Mouse (Mus musculus): Measurements from ENCODE around the gene 2900026A02Rik.

Gene 2900026A02Rik

DNA sequence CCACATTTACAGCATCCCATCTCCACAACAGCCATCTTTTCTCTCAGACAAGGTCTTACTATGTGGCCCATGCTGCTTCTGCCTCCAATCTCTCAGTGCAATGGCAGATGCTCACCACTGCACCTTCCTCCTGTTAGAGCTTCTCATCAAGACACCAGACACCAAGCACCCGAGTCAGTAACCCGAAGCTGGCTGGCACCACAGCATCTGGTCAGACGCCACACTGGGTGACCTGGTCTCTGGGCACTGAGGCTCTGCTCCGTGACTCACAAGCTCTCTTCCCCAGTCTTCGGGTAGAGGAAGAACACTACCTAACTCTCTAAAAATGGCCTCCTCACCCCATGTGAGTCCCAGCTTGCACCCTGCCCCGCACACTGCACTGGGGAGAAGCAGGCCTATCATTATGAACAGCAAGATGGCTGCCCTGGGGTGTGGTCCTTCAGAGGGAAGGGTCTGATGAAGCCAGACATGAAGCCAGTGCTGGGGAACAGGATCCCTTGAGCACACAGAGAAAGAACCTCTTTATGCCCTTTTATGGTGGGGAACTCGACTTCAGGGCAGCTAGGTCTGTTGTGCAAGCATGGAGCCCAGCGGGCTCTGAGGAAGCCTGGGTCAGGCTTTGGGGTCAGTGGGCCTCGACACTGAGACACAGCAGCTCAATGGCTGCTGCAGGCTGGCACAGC, 70.0 kb downstream of the 2900026A02Rik start:
- no peak for DNase-seq (ENCODE audit: low spot score in 2 of 2)

DNA sequence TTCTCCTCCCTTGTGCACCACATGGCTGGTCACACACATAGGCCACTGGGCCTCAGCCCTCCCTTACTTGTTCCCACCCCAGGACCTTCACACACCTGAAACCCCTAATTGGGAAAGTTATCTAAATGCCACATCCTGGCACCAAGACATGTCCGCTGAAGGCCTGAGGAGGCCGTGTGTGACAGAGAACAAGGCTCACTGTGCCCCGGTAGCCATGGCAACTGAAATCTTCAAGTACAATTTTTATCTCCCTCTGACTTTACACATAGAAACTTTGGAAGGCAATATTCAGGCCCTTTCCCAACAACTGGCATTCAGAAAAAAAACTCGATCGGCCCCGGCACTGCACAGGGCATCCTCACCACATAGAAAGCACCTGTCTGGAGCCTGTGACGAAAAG, 72.0 kb downstream of the 2900026A02Rik start:
- no peak for DNase-seq (ENCODE audit: low spot score in 2 of 2)

DNA sequence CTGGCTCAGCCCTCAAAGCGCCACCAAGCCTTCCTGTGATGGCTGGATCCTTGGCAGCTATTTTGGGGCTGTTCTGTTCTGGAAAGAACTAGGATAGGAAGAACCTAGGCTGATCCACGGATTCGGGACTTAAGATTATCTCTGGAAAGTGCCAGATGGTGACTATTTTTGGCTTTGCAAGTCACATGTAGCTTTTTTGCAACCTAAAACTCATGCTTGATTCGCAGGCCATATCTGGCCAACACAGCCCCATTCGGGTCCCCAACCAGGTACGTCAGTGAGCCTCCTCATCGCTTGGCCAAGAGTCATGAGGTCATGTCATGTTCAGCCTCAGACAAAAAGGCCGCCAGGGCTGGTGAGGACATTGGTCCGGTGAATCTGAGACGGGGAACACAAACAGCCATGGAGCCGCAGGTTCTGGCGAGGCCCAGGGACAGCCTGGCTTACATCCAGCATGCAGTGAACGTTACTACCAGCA, 73.0 kb downstream of the 2900026A02Rik start:
- DNase-seq (ENCODE audit: low spot score in 2 of 2), result peak in 1 of 2 experiments; percentile 75

DNA sequence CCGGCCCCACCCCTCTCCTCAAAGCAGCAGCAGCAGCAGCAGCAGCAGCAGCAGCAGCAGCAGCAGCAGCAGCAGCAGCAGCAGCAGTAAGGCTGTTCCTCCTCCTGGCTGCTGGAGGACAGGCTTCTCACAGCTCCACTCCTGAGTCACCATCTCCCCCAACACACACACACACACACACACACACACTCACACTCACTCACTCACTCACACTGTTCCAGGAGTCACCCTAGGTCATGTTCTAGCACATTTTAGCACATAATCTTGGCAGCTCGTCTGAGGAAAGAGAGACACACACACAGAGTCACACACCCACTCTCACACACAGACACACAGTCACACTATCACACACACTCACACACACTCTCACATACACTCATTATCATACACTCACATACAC, 74.4 kb downstream of the 2900026A02Rik start:
- no peak for DNase-seq (ENCODE audit: low spot score in 2 of 2)

DNA sequence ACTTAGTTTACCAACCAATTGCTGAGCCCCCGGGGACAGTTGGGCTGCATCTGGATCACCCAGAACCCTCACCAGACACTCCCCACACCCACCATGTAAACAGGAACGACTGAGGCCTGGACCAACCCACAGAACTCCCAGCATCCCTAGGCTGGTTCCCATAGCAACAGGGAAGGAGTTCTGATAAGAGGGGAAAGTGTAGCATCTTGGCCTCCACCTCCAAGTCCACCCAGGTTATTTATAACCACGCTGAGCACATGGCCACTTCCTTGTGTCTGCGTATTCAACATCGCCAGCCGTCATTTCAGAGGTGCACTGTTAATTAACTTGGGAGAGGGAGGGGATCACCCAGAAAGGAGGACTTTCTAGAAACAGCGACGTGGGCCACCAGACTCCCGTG, 75.9 kb downstream of the 2900026A02Rik start:
- no peak for DNase-seq (ENCODE audit: low spot score in 2 of 2)

DNA sequence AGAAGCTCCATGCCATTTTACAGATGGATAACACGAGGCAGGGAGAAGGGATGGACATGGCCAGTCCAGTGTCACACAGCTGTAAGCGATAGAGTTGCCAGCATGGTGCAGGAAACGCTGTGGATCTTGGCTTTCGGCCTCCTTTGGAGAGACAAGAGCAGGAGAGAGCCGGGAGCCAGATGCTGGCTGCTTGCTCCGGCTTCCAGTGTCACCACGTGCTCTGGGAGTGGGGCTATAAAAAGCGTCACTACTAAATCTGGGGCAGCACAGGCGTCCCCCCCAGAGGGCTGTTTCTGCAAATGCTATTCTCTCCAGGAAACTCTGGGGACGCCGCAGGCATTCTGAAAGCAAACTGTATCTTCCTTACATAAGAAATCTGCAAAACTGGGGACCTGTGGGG, 78.5 kb downstream of the 2900026A02Rik start:
- DNase-seq (ENCODE audit: low spot score in 2 of 2), result peak; percentile 86 to 93

DNA sequence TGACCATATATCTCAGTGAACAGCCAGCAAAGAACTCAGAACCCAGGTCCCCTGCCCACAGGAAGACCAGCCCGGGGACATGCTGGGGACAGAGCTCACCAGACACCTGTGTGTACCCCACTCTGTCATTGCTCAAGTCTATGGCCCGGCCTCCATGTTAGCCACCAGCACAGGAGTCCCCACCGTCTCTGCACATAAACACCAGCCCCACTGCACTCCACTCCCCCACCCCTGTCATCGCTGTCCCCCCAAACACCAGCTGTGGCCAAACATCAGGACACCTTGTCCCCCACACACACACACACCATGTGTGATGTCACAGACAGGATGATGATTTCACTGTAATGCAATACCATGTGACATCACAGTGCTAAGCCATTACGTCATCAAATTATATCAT, 79.0 kb downstream of the 2900026A02Rik start:
- DNase-seq (ENCODE audit: low spot score in 2 of 2), result no peak

DNA sequence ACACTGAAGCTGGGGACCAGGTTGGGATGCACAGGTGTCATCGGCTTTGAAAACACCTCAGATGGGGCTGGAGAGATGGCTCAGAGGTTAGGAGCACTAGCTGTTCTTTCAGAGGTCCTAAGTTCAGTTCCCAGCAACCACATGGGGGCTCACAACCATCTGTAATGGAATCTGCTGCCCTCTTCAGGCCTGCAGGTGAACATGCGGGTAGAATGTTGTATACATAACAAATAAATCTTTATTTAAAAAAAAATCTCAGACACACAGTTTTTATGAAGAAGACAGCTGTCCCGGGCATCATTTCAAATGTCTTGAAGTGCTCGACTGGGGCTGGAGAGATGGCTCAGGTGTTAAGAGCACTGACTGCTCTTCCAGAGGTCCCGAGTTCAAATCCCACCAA, 80.2 kb downstream of the 2900026A02Rik start:
- no peak for DNase-seq (ENCODE audit: low spot score in 2 of 2)

DNA sequence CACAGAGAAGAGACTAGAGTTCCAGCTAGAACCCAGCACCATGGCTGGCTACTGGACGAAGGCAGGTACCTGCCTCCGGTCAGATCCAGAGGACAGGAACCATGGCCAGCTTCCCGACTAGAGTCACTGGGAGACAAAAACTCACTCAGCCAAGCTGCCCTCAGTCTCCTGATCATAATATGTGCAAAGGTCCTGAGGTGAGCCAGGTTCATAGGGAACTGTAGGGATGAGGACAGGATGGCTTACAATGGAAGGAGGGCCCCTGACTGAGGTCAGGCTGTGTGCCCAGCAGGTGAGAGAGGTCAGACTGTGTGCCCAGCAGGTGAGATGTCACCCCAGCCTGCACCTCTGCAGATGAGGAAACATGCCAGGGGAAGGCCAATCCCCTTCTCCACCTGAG, 81.0 kb downstream of the 2900026A02Rik start:
- no peak for DNase-seq (ENCODE audit: low spot score in 2 of 2)

DNA sequence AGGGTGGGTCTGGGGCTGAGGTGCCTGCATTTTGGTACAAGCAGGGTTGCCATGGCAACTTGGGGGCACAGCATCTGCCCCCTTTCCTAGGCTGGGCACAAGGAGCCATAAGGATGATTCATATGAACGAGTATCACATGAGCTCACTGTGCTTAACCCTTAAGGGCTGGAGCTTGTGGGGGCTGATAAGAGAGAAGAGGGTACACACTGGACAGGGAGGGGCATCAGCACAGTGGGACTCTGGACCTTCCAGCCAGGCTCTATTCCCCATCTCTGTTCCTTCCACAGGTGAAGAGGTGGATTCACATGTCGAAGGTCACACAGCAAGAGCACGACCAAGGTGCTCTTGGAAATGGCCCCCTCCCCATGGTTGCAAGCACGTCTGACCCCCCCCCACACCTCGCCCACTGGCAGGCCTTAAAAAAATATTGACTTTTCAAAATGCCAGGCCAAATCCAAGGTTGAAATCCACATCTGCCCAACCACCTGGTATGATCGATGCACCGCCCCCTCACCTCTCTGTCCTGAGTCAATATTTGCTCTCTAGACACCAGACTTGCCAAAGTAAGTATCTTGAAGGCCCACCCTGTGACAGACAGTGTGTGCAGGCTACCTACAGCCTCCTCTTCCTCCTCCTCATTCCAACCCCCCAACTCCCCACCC, 81.8 kb downstream of the 2900026A02Rik start:
- DNase-seq (ENCODE audit: low spot score in 2 of 2), result no peak

DNA sequence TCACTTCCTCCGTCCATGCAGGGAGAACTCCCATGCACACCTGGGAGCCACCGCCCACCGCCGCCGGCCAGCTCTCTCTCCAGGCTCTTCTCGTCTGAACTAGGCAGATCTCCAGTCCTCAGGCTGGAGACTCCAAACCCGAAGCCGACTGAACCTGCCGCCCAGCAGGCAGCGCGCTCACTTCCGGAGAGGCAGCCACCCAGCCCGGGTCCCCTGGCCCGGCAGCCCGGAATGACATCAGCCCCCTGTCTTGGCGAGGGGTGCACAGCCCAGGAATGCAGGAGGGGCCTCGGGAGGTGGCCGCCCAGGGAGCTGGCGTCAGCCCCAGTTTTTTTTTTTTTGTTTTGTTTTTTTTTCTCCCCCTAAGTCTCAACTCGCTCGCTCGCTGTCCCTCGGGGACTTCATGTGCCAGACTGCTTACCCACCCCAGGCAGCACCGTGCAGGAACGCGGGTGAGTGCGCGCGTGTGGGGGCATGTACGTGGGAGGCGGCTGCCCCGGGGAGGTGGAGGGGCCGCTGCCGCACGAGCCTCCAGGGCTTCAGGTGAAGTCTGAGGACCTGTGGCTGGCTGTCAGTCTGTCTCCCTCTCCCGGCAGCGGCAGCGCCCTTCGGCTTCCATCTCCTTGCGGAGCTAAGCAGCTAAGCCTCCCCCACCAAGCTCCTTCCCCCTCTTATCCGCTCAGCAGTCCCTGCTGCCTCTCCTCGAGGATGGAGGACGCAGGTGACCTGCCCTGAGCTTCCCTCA, 82.5 kb downstream of the 2900026A02Rik start:
- peak in 1 of 2 experiments; percentile 50 for DNase-seq (ENCODE audit: low spot score in 2 of 2)

DNA sequence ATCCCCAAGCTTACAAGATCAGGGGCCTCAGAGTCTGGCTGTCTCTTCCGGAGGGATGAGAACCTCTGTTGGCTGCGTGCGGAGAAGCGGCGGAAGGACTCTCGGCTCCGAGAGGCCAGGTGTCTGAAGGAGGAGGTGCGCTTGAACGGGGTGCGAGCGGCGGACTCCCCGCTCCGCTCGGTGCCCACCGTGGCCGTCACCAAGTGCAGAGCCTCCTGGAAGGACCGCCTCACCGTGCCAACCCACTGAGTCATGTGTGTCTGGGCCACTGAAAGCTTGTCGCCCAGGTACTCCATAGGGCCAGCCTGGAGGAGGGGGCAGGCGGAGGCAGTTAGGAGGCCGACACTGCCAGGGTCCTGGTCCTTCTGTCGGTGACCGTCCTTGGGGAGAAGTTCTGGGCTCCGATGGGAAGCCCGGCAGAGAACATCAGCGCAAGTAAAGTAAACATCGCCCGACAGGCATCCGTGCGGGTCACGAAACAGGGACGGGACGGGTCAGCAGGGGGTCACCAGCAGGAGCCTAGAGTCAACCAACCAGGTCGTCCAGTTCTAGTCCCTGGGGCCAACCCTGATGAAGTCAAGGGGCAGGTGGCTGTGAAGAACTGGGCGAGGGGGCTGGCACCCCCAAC, 83.2 kb downstream of the 2900026A02Rik start:
- no peak for DNase-seq (ENCODE audit: low spot score in 2 of 2)

DNA sequence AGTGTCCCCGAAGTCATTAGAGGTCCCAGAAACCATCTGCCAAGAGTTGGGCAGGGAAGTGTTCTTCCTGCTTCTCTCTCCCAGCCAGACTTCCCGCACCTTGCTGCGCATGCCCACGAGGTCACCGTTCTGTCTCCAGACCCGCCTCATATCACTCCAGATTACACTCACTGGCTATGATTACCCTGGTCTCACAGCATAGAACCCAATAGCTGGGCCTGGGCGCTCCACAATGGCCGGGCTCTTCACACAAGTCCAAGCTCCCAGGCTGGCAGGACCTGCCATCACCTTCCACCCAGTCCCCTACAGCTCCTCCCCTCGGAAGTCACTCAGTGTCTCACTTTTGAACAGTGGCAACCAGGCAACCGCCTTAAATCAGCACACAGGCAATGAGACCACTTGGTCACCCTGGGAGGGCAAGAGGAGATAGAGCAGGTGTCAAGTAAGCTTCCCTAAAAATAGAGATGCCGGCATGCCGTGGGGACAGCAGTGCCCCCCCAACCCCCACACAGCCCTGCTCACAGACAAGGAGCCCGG, 84.0 kb downstream of the 2900026A02Rik start:
- no peak for DNase-seq (ENCODE audit: low spot score in 2 of 2)

DNA sequence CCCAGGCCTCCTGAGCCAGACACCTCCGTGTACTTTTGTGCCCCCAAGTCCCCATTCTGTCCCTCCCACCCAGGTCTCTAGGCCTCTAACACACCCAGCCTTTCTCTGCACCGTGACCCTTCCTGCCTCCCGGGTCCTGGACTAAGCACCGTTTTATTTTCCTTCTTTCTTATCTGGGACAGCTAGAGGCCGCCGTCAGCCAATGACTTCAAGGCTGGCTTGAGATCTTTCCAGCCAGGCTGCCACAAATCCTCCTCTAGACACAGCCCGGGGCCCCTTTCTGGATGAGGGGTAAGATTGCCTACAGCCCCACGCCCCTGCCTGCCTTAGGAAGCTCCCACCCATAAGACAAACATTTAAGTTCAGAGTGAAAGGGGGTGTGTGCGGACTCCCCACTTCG, 85.5 kb downstream of the 2900026A02Rik start:
- DNase-seq (ENCODE audit: low spot score in 2 of 2), result no peak

DNA sequence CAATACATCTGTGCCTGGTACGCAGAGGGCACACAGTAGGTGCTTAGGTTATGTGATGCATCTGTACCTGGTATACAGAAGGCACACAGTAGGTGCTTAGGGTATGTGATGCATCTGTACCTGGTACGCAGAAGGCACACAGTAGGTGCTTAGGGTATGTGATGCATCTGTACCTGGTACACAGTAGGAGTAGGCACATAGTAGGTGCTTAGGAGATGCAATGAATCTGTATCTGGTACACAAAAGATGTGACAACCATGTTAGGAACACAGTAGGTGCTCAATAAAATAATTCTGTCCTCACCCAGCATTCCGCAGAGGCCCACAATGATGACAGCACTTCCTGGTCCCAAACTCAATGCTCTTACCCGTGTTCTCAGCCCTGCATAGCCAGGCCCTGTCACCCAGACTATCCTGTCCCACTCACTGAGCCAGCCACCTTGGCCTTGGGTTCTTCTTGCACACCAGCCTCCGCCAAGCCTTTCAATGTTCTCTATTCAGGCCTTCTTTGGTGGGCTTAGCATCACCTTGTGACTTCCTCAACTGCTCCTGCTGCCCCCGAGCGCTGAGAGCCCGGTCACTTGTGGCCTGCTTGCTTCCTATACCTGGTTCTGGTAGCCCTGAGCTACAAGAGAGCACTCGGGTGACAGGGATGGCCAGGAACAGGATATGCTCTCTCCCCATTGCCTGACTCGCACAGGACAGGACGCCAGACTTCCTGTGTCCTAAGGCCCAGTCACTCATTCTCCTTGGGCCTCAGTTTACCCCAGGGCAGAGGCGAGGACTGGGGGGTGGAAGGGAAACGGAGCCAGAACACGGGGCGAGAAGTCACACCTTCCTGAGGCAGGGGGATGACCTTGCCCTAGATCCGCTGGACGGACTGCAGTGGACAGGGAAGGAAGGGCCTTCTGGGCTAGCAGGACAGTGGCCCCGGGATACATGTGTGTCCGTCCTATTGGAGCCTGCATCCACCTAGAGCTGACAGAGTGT, 87.0 kb downstream of the 2900026A02Rik start:
- DNase-seq (ENCODE audit: low spot score in 2 of 2), result no peak

DNA sequence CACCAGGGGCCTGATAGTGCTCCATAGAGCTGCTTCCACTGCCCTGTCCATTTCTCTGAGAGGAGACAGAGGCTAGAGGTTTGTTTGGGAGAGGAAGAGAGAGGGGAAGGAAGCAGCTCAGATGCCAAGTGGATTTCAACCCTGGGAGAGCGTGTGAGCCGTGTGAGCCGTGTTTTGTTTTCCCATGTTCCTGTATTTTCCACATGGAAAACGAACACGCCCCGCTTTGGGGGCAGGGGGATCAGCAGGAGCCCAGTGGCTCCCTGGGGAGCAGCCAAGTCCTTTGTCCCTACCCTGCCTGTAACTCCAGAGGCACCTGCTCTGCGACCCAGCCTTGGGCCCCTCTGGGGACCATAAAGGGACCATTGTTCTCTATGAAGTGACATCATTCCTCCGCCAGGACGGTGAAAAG, 88.0 kb downstream of the 2900026A02Rik start:
- no peak for DNase-seq (ENCODE audit: low spot score in 2 of 2)

DNA sequence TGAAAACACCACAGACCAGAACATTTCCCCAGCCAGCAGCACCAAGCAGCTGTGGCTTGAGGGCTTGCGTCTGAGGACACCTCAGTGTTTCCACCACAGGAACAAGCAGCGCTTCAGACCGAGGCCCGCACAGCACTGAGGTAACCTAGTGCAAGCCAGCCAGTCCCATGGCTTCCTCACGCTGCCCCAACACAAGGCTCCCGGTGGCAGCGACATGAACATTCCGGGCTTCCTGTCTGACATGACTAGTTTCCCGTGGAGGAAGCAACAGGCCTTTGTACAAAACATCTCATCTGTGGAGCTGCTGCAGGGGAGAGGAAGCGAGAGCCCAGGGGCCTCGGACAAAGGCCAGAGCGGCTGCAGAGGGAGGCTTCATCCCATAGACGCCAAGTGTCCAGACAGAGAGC, 88.4 kb downstream of the 2900026A02Rik start:
- DNase-seq (ENCODE audit: low spot score in 2 of 2), result no peak

DNA sequence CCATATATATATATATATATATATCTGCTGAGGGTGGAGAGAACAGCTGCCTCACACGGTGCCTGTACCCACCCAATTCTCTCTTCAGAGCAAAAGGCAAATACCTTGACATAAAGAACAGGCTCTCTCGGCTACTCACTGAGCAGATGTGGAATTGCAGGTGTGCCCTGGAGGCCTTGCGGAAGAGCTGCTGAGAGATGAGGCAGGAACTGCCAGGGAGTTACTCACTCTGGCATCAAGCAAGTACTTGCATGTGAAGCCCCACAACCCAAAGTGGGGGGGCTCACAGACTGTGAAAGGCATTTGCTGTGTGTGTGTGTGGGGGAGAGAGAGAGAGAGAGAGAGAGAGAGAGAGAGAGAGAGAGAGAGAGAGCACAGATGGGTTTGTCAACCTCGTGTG, 92.6 kb downstream of the 2900026A02Rik start:
- DNase-seq (ENCODE audit: low spot score in 2 of 2), result no peak

DNA sequence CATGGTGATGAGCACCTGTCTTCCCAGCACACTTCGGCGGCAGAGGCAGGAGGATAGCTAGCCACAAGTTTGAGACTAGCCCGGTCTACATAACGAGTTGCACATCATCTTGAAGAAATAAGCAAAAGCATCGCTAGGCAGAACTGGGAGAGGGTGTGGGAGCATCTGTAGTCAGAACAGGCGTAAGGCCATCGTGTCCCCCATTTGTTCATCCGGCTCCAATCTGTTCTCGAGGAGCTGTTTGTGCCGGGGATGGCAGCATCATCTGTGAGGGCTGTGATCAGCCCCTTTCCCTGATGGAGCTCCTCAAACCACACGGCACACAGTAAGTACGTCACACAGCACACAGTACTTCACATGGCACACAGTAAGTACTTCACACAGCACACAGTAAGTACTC, 94.6 kb downstream of the 2900026A02Rik start:
- no peak for DNase-seq (ENCODE audit: low spot score in 2 of 2)

DNA sequence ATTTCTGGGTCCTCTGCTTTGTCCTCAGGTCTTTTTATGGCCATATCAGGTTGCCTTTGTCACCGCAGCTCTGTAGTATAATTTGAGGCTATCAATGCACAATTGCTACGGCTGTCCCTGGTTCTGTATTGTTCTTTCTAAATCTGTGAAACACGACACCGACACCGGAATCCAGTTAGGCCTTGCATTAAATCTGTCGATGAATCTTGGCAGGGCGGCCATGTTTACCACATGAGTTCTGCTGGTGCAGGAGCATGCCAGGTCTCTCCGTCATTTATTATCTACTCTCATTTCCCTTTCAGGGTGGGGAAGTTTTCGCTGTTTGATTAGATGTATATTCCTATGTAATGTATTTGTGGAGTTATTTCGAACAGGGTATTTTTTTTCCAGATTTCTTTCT, 97.3 kb downstream of the 2900026A02Rik start:
- DNase-seq (ENCODE audit: low spot score in 2 of 2), result no peak

All from right cerebral cortex, postnatal 36 days (tissue).